Mouse (Mus musculus) embryonic facial prominence, embryonic 13.5 days (tissue): ENCODE data around the gene Cnnm3. TPM values are rescaled to one million over a fixed set of nuclear protein-coding genes. Genes with fewer than 3 reads are reported as not detected.
A peak's percentile ranks its signal among the peaks of the same experiment; 100 is the strongest.

Experiments
- ATAC-seq: fragments of 200-750 bp; cut with Nextera tagmentation; 2 replicates; pipeline ENCODE4 v1.8.0; 2017; ENCODE audit warnings: low read depth; ENCODE audit not compliant: insufficient number of reproducible peaks, insufficient read depth, low FRiP score, low TSS enrichment
- H3K27ac ChIP-seq: fragments of 300-500 bp; sonication (generic); 2 replicates; pipeline ENCODE4 v1.5.1; 2015; ENCODE audit warnings: moderate library complexity, mild to moderate bottlenecking, inconsistent platforms
- H3K27me3 ChIP-seq: fragments of 300-500 bp; sonication (generic); 2 replicates; pipeline ENCODE4 v1.6.1; 2015; ENCODE audit warnings: mild to moderate bottlenecking, inconsistent platforms
- H3K36me3 ChIP-seq: fragments of 300-500 bp; sonication (generic); 2 replicates; pipeline ENCODE4 v1.6.1; 2015; ENCODE audit warnings: mild to moderate bottlenecking, inconsistent platforms
- H3K4me1 ChIP-seq: fragments of 300-500 bp; sonication (generic); 2 replicates; pipeline ENCODE4 v1.6.1; 2015; ENCODE audit warnings: inconsistent platforms
- H3K4me2 ChIP-seq: fragments of 300-500 bp; sonication (generic); 2 replicates; pipeline ENCODE4 v1.6.1; 2015; ENCODE audit warnings: moderate library complexity, mild to moderate bottlenecking, inconsistent platforms
- H3K4me3 ChIP-seq: fragments of 300-500 bp; sonication (generic); 2 replicates; pipeline ENCODE4 v1.5.1; 2015; ENCODE audit warnings: mild to moderate bottlenecking, inconsistent platforms
- H3K9ac ChIP-seq: fragments of 300-500 bp; sonication (generic); 2 replicates; pipeline ENCODE4 v1.6.1; 2015; ENCODE audit warnings: mild to moderate bottlenecking, inconsistent platforms
- H3K9me3 ChIP-seq: fragments of 300-500 bp; sonication (generic); 2 replicates; pipeline ENCODE4 v1.6.1; 2016; ENCODE audit warnings: inconsistent platforms
- WGBS: fragments of 180-500 bp; shearing (Covaris S2); methylation state at CpG from one replicate; pipeline ENCODE4 v1.1.7; 2015; ENCODE audit warnings: mixed read lengths; 5-methylcytosine and 5-hydroxymethylcytosine counted together
- polyA plus RNA-seq: library from polyadenylated mRNA; unstranded; fragments of >200 nt; fragmentation: Nextera tagmentation; extraction: Ambion mirVana; gene quantifications from 2 replicates; pipeline ENCODE4 v1.2.1, GENCODE M21; 2015

Cnnm3 gene
- polyA plus RNA-seq, 1 experiment from 2014 or later, result 3.4 TPM

DNA sequence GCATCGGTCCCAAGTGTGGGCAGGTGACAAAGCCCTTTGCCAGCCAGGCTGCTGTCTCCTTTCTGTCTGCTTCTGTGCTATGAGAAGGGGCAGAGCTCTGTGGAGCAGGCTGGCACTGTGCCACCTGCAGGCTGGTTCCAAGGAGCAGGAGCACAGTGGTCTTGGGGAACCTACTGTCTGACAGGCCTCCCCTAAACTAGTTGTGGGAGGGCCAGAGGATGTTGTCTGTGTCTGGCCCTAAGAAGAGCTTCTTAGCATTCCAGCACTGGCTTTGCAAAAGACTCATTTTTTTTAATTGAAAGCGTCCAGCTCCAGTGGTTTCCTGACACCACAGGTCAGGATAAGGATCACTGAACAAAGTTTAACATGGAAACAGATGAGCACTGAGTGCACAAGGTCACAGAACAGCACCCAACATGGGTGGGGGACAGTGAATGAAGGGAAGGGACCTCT, 33.3 kb upstream of the Cnnm3 start:
- peaks cover 57% of the 10 kb centered on the region for H3K4me1 ChIP-seq
- no peaks in the 10 kb centered on the region for H3K9me3 ChIP-seq
- no peaks in the 10 kb centered on the region for H3K36me3 ChIP-seq
- H3K4me2 ChIP-seq, result no peak overlapping the region
- whole genome bisulfite sequencing, result 61% methylated on average over 2 of the region's 2 CpGs
- H3K27ac ChIP-seq, result no peak overlapping the region
- no peak for ATAC-seq
- H3K27me3 ChIP-seq, result no peaks in the 10 kb centered on the region
- H3K4me3 ChIP-seq, result no peak overlapping the region
- H3K9ac ChIP-seq, result no peak overlapping the region

DNA sequence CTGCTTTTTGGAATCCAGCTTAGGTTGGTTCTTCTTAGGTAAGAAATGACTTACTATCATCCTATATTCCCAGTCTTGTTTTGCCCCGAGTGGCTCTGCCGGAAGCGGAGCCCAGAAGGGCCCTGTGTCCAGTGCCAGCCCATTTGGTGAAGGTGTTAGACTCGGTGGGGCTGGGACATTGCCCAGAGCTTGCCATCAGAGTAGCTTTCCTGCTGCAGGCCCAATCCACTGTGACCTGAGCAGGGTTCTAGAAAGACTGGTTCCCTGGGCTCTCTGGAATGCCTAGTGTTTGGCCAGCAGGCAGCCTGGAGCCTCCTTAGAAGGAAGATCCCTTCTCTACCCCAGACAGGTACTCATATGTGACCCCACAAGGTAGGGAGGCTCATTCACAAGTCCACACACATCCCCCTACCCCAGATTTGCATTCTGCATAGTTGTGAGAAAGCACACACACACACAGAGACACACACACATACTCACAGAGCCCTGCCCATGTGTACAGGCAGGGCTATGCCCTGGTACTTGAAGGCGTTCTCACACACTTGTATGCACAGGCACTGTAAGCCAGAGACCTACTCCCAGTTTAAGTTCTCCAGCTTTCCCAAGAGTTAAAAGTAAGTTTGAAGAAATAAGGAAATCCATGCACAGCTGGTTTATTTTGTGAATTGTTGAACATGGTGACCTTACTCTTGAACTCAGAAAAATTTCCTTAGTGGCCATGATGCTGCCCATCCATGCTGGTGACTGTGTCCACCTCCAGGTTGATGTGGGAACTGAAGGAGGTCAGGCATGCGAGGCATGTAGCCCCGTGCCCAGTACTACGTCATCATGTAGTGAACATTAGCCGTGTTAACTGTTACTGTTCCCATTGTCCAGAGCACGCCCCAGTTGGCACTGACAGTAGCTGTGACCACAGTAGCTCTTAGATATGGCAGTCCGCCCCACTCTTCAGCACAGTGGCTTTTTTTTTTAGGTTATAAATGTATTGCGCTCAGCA, 31.5 kb upstream of the Cnnm3 start:
- no peak for ATAC-seq
- 89% methylated on average over 12 of the region's 12 CpGs for WGBS
- no peaks in the 10 kb centered on the region for H3K27me3 ChIP-seq
- H3K27ac ChIP-seq, result no peak overlapping the region
- no peak overlapping the region for H3K4me3 ChIP-seq
- H3K36me3 ChIP-seq, result no peaks in the 10 kb centered on the region
- H3K4me2 ChIP-seq, result no peak overlapping the region
- H3K4me1 ChIP-seq, result peaks cover 45% of the 10 kb centered on the region
- no peaks in the 10 kb centered on the region for H3K9me3 ChIP-seq
- no peak overlapping the region for H3K9ac ChIP-seq

- H3K27ac ChIP-seq, result no peak overlapping the region
- no peaks in the 10 kb centered on the region for H3K36me3 ChIP-seq
- H3K9ac ChIP-seq, result no peak overlapping the region
- H3K4me2 ChIP-seq, result no peak overlapping the region
- 34% methylated on average over 4 of the region's 4 CpGs for WGBS
- no peak overlapping the region for H3K4me3 ChIP-seq
- peaks cover 26% of the 10 kb centered on the region for H3K4me1 ChIP-seq
- H3K9me3 ChIP-seq, result no peaks in the 10 kb centered on the region
- no peak for ATAC-seq
- H3K27me3 ChIP-seq, result no peaks in the 10 kb centered on the region
Observed at GRCm38 (mm10) chr1:36483825-36484224, 27.8 kb upstream of the Cnnm3 start.

GRCm38 (mm10) chr1:36485080-36485479, 26.6 kb upstream of the Cnnm3 start:
- Histone ChIP-seq H3K4me2 (no peak overlapping the region), H3K4me1 (peaks cover 25% of the 10 kb centered on the region), H3K27me3 (no peaks in the 10 kb centered on the region), H3K36me3 (no peaks in the 10 kb centered on the region), H3K27ac (no peak overlapping the region), H3K9me3 (no peaks in the 10 kb centered on the region), H3K4me3 (no peak overlapping the region), H3K9ac (no peak overlapping the region)
- ATAC-seq, result no peak
- 57% methylated on average over 7 of the region's 7 CpGs for whole genome bisulfite sequencing

GRCm38 (mm10) chr1:36487111-36487510, 24.6 kb upstream of the Cnnm3 start:
- Histone ChIP-seq H3K9ac (no peak overlapping the region), H3K27me3 (no peaks in the 10 kb centered on the region), H3K36me3 (no peaks in the 10 kb centered on the region), H3K4me1 (peaks cover 21% of the 10 kb centered on the region), H3K4me3 (no peak overlapping the region), H3K4me2 (no peak overlapping the region), H3K9me3 (no peaks in the 10 kb centered on the region), H3K27ac (no peak overlapping the region)
- no peak for ATAC-seq
- WGBS, result 83% methylated on average over 9 of the region's 9 CpGs

DNA sequence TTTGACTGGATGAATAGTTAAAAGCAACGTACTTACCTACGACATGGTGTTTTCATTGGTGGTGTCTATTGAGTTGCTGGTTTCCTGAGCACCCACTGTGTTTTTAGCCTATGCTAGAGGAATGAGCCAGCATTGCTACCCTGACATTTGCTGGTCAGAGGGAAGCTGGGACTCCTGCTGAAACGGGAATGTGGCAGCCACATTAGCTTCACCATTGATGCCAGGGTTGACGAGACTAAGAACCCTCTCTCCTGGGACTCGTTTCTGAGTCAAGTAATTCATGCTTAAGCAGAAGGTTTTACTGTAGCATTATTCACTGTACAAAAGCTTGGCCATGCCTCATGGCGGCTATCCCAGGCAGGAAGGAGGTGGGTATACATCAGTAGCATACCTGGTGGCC, 22.0 kb upstream of the Cnnm3 start:
- ATAC-seq, result no peak
- Histone ChIP-seq H3K4me2 (no peak overlapping the region), H3K27ac (no peak overlapping the region), H3K27me3 (no peaks in the 10 kb centered on the region), H3K9ac (no peak overlapping the region), H3K4me3 (no peak overlapping the region), H3K4me1 (peaks cover 35% of the 10 kb centered on the region), H3K9me3 (no peaks in the 10 kb centered on the region), H3K36me3 (no peaks in the 10 kb centered on the region)
- 72% methylated on average over 6 of the region's 6 CpGs for WGBS

GRCm38 (mm10) chr1:36492416-36493139, 19.1 kb upstream of the Cnnm3 start:
- no peaks in the 10 kb centered on the region for H3K36me3 ChIP-seq
- no peaks in the 10 kb centered on the region for H3K9me3 ChIP-seq
- peaks cover 21% of the 10 kb centered on the region for H3K4me1 ChIP-seq
- 40% methylated on average over 9 of the region's 9 CpGs for WGBS
- no peak overlapping the region for H3K27ac ChIP-seq
- H3K9ac ChIP-seq, result no peak overlapping the region
- H3K4me3 ChIP-seq, result no peak overlapping the region
- H3K27me3 ChIP-seq, result no peaks in the 10 kb centered on the region
- ATAC-seq, result no peak
- no peak overlapping the region for H3K4me2 ChIP-seq

DNA sequence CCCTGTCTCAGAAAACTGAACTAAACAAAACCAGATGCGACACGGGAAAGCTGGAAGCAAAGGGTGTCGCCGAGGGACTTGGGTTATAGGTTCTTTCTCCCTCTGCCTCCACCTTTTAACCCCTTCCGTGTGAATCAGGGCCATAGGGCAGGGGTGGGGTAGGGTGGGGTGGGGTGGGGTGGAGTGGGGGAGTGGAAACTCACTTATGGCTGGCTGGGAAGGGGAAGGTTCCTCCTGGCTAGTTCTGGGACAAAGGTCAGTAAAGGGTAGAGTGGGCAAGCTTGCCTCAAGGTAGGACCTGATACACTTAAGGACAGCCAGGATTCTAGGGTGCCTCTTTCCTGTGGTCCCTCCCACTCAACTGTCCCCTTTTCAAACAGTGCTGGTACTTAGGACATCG, 18.4 kb upstream of the Cnnm3 start:
- H3K4me1 ChIP-seq, result peaks cover 21% of the 10 kb centered on the region
- H3K27ac ChIP-seq, result no peak overlapping the region
- peaks cover 6% of the 10 kb centered on the region for H3K36me3 ChIP-seq
- H3K4me2 ChIP-seq, result no peak overlapping the region
- no peak for ATAC-seq
- no peak overlapping the region for H3K9ac ChIP-seq
- H3K9me3 ChIP-seq, result no peaks in the 10 kb centered on the region
- WGBS, result 43% methylated on average over 6 of the region's 6 CpGs
- H3K27me3 ChIP-seq, result no peaks in the 10 kb centered on the region
- no peak overlapping the region for H3K4me3 ChIP-seq

DNA sequence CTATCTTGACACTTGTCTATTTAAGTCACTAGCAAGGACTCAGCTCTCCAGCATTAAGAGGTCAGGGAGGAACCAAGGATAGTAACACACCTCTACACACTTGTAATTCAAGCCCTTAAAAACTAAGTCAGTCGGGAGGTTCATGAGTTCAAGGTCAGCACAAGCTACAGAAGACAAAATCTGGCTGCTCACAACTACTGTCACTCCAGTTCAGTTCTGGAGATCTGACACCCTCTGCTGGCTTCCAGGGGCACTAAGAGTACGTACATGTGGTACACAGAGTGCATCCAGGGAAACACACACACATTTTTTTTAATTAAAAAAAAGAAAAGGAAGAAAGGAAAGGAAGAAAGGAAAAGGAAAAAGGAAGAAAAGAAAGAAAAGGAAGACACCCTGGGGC, 14.9 kb upstream of the Cnnm3 start:
- WGBS, result 28% methylated on average over 2 of the region's 2 CpGs
- Histone ChIP-seq H3K9me3 (no peaks in the 10 kb centered on the region), H3K4me3 (no peak overlapping the region), H3K4me1 (peaks cover 21% of the 10 kb centered on the region), H3K27me3 (no peaks in the 10 kb centered on the region), H3K9ac (no peak overlapping the region), H3K36me3 (peaks cover 29% of the 10 kb centered on the region), H3K4me2 (no peak overlapping the region), H3K27ac (no peak overlapping the region)
- no peak for ATAC-seq

DNA sequence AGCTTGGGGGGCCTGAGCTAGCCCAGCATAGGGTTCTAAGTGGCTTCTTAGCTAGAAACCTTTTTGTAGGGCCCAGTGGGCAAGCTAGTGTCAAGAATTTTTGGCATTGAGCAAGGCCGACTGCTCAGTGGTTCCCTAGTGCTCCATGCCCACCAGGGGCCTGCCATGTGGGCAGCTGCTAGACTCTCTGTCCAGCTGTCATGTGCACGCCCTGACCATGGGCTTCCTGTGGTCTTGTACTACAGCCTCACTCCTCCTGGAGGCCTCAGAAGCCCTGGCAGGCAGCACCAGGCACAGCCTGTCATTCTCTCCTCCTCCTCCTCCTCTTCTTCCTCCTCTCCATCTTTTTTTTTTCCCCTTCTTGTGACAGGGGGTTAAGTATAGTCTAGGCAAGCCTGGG, 14.4 kb upstream of the Cnnm3 start:
- no peak overlapping the region for H3K4me3 ChIP-seq
- H3K27ac ChIP-seq, result no peak overlapping the region
- H3K36me3 ChIP-seq, result peaks cover 29% of the 10 kb centered on the region
- no peaks in the 10 kb centered on the region for H3K27me3 ChIP-seq
- 0 out of 2 replicates have a peak overlapping the region, but pooled peaks have one; percentile 32 for H3K9ac ChIP-seq
- H3K4me2 ChIP-seq, result no peak overlapping the region
- WGBS, result 77% methylated on average over 2 of the region's 2 CpGs
- H3K9me3 ChIP-seq, result no peaks in the 10 kb centered on the region
- peaks cover 15% of the 10 kb centered on the region for H3K4me1 ChIP-seq
- ATAC-seq, result no peak

GRCm38 (mm10) chr1:36501261-36501660, 10.4 kb upstream of the Cnnm3 start:
- H3K27ac ChIP-seq, result no peak overlapping the region
- H3K4me1 ChIP-seq, result no peaks in the 10 kb centered on the region
- H3K9me3 ChIP-seq, result no peaks in the 10 kb centered on the region
- H3K27me3 ChIP-seq, result no peaks in the 10 kb centered on the region
- H3K4me3 ChIP-seq, result no peak overlapping the region
- ATAC-seq, result no peak
- H3K4me2 ChIP-seq, result no peak overlapping the region
- H3K9ac ChIP-seq, result no peak overlapping the region
- WGBS, result 7% methylated on average over 3 of the region's 3 CpGs
- H3K36me3 ChIP-seq, result peaks cover 45% of the 10 kb centered on the region

DNA sequence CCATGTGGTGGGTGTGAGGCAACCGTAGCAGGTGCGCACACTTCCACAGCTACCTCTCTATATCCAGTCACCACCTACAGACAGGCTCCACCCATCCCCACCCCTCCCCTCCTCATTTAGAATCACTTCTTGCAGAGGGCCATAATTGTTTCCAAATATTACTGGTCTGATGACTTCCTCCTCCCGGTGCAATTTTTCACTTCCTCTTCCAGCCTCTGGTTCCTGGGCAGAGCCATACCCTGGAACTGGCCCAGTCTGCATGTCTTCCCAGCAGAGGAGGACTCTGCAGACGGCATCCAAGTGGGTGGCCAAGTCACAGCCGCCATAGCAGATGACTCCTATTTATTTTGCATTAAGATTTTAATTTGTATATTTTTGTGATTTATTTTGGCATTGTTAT, 3.4 kb upstream of the Cnnm3 start:
- 80% methylated on average over 5 of the region's 5 CpGs for WGBS
- peaks cover 25% of the 10 kb centered on the region for H3K36me3 ChIP-seq
- H3K4me2 ChIP-seq, result no peak overlapping the region
- no peaks in the 10 kb centered on the region for H3K27me3 ChIP-seq
- H3K9ac ChIP-seq, result no peak overlapping the region
- peaks cover 5% of the 10 kb centered on the region for H3K4me1 ChIP-seq
- H3K4me3 ChIP-seq, result no peak overlapping the region
- no peak for ATAC-seq
- no peak overlapping the region for H3K27ac ChIP-seq
- H3K9me3 ChIP-seq, result no peaks in the 10 kb centered on the region
